Mouse (Mus musculus) heart, embryonic 15.5 days (tissue): ENCODE measurements around the gene Diexf. TPM values are rescaled to one million over a fixed set of nuclear protein-coding genes. Genes with fewer than 3 reads are reported as not detected.

Experiments used
- ATAC-seq: fragments of 200-750 bp; cut with Nextera tagmentation; replicated peaks from 2 replicates; pipeline ENCODE4 v1.8.0; 2017; ENCODE audit warnings: low read depth, moderate TSS enrichment; ENCODE audit not compliant: insufficient number of reproducible peaks, insufficient read depth, low FRiP score
- H3K27ac ChIP-seq: fragments of 300-500 bp; sonication (generic); 2 replicates; pipeline ENCODE4 v1.5.1; 2015; ENCODE audit warnings: mild to moderate bottlenecking, inconsistent platforms
- H3K27me3 ChIP-seq: fragments of 300-500 bp; sonication (generic); 2 replicates; pipeline ENCODE4 v1.6.1; 2015; ENCODE audit warnings: inconsistent platforms
- H3K36me3 ChIP-seq: fragments of 300-500 bp; sonication (generic); 2 replicates; pipeline ENCODE4 v1.6.1; 2015; ENCODE audit warnings: mild to moderate bottlenecking, inconsistent platforms
- H3K4me1 ChIP-seq: fragments of 300-500 bp; sonication (generic); replicated peaks from 2 replicates; pipeline ENCODE4 v1.6.1; 2015; ENCODE audit warnings: inconsistent platforms
- H3K4me2 ChIP-seq: fragments of 300-500 bp; sonication (generic); 2 replicates; pipeline ENCODE4 v1.6.1; 2015; ENCODE audit warnings: inconsistent platforms, mild to moderate bottlenecking, moderate library complexity
- H3K4me3 ChIP-seq: fragments of 300-500 bp; sonication (generic); 2 replicates; pipeline ENCODE4 v1.5.1; 2015; ENCODE audit warnings: mild to moderate bottlenecking, inconsistent platforms
- H3K9ac ChIP-seq: fragments of 300-500 bp; sonication (generic); 2 replicates; pipeline ENCODE4 v1.6.1; 2015; ENCODE audit warnings: mild to moderate bottlenecking, inconsistent platforms
- H3K9me3 ChIP-seq: fragments of 300-500 bp; sonication (generic); replicated peaks from 2 replicates; pipeline ENCODE4 v1.6.1; 2016; ENCODE audit warnings: inconsistent platforms
- WGBS: fragments of 180-500 bp; shearing (Covaris S2); methylation state at CpG from one replicate; pipeline ENCODE4 v1.1.7; 2015; ENCODE audit warnings: mixed read lengths; 5-methylcytosine and 5-hydroxymethylcytosine counted together
- polyA plus RNA-seq: library from polyadenylated mRNA; unstranded; fragments of >200 nt; fragmentation: Nextera tagmentation; extraction: Ambion mirVana; gene quantifications from 2 replicates; pipeline ENCODE4 v1.2.1, GENCODE M21; 2015

Gene Diexf
- polyA plus RNA-seq, 1 experiment from 2014 or later, result 3.8 TPM

- no peaks in the 10 kb centered on the region for H3K36me3 ChIP-seq
- H3K9ac ChIP-seq, result no peak overlapping the region
- WGBS, result 72% methylated on average over 5 of the region's 5 CpGs
- no peak for ATAC-seq
- no peak overlapping the region for H3K4me3 ChIP-seq
- no peaks in the 10 kb centered on the region for H3K9me3 ChIP-seq
- H3K4me1 ChIP-seq, result no peaks in the 10 kb centered on the region
- H3K27ac ChIP-seq, result no peak overlapping the region
- no peak overlapping the region for H3K4me2 ChIP-seq
- no peaks in the 10 kb centered on the region for H3K27me3 ChIP-seq
Measured at GRCm38 (mm10) chr1:193085541-193086020, 44.5 kb downstream of the Diexf start.

DNA sequence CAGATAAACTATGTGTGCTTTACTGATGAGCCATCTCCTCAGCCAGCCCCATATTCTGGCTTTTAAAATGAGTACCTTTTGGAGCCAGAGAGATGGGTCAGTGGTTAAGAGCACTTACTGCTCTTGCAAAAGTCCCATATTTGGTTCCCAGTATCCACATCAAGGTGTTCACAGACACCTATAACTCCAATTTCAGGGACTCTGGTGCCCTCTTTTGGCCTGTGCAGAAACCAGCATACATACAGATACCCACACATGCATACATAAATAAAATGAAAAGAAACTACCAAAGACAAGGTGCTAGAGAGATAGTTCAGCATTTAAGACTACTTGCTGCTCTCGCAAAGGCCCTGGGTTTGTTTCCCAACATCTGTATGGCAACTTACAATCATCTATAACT is 46.1 kb downstream of the Diexf start:
- 93% methylated on average over 1 of the region's 1 CpGs for WGBS
- H3K27ac ChIP-seq, result no peak overlapping the region

GRCm38 (mm10) chr1:193083051-193083450 is 47.0 kb downstream of the Diexf start:
- H3K27ac ChIP-seq, result no peak overlapping the region
- WGBS, result 83% methylated on average over 7 of the region's 7 CpGs
- no peaks in the 10 kb centered on the region for H3K36me3 ChIP-seq
- no peak for ATAC-seq
- H3K4me1 ChIP-seq, result no peaks in the 10 kb centered on the region
- no peak overlapping the region for H3K9ac ChIP-seq
- no peak overlapping the region for H3K4me3 ChIP-seq
- no peaks in the 10 kb centered on the region for H3K9me3 ChIP-seq
- H3K27me3 ChIP-seq, result no peaks in the 10 kb centered on the region
- H3K4me2 ChIP-seq, result no peak overlapping the region

More for the DNA sequence above, 46.1 kb downstream of the Diexf start:
- no peak overlapping the region for H3K9ac ChIP-seq
- ATAC-seq, result no peak
- H3K4me1 ChIP-seq, result no peaks in the 10 kb centered on the region
- H3K36me3 ChIP-seq, result no peaks in the 10 kb centered on the region
- H3K4me3 ChIP-seq, result no peak overlapping the region
- no peaks in the 10 kb centered on the region for H3K9me3 ChIP-seq
- H3K27me3 ChIP-seq, result no peaks in the 10 kb centered on the region
- no peak overlapping the region for H3K4me2 ChIP-seq

DNA sequence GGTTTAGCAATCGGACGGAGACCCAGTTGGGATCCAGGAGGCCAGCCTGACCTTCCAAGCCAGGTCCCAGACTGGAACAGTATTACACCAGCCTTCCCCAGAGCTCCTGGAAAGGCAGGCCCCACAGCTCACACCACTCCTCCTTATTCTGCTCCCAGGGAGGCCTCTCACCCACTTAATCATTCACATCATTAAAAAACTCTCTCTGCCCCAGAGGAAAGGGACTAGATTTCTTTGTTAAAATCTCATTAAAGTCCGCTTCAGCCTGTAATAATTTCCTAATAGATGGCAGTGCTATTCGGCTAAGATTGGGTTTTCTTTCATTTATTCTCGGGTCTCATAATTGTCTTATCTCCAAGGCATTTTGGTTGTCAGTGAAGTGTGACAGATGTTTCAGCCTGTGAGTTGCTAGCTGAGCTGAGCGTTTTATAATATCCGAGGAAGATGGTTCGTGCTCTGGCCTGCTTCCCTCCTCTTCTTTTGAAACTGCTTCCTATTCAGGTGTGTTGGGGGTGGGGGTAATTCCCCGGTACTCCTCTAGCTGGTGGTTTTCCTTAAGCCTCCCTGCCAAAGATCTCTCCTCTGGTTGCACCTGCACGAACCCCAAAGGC is 47.7 kb downstream of the Diexf start:
- no peaks in the 10 kb centered on the region for H3K27me3 ChIP-seq
- H3K4me3 ChIP-seq, result no peak overlapping the region
- 47% methylated on average over 10 of the region's 10 CpGs for WGBS
- no peaks in the 10 kb centered on the region for H3K4me1 ChIP-seq
- ATAC-seq, result no peak
- H3K9me3 ChIP-seq, result no peaks in the 10 kb centered on the region
- H3K27ac ChIP-seq, result no peak overlapping the region
- H3K36me3 ChIP-seq, result no peaks in the 10 kb centered on the region
- H3K4me2 ChIP-seq, result no peak overlapping the region
- H3K9ac ChIP-seq, result no peak overlapping the region

DNA sequence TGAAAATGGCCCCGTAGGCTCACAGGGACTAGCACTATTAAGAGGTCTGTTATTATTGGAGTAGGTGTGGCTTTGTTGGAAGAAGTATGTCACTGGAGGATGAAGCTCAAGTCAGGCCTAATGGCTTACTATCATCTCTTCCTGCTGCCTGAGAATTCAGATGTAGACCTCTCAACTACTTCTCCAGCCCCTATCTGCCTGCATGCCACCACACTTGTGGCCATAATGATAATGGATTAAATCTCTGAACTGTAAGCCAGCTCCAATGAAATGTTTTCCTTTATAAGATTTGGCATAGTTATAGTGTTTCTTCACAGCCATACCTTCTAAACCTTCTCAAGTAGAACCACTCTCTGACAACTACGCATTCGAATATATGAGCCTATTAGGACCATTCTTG is 67.5 kb downstream of the Diexf start:
- Histone ChIP-seq H3K27me3 (no peaks in the 10 kb centered on the region), H3K36me3 (no peaks in the 10 kb centered on the region), H3K4me1 (no peaks in the 10 kb centered on the region), H3K9ac (no peak overlapping the region), H3K4me2 (no peak overlapping the region), H3K4me3 (no peak overlapping the region), H3K9me3 (no peaks in the 10 kb centered on the region), H3K27ac (no peak overlapping the region)
- ATAC-seq, result no peak
- 86% methylated on average over 3 of the region's 3 CpGs for WGBS

GRCm38 (mm10) chr1:193060167-193060566 is 69.9 kb downstream of the Diexf start:
- no peaks in the 10 kb centered on the region for H3K36me3 ChIP-seq
- H3K4me3 ChIP-seq, result no peak overlapping the region
- no peak for ATAC-seq
- H3K27me3 ChIP-seq, result no peaks in the 10 kb centered on the region
- no peak overlapping the region for H3K4me2 ChIP-seq
- H3K4me1 ChIP-seq, result no peaks in the 10 kb centered on the region
- no peaks in the 10 kb centered on the region for H3K9me3 ChIP-seq
- no peak overlapping the region for H3K27ac ChIP-seq
- 65% methylated on average over 2 of the region's 2 CpGs for WGBS
- no peak overlapping the region for H3K9ac ChIP-seq

DNA sequence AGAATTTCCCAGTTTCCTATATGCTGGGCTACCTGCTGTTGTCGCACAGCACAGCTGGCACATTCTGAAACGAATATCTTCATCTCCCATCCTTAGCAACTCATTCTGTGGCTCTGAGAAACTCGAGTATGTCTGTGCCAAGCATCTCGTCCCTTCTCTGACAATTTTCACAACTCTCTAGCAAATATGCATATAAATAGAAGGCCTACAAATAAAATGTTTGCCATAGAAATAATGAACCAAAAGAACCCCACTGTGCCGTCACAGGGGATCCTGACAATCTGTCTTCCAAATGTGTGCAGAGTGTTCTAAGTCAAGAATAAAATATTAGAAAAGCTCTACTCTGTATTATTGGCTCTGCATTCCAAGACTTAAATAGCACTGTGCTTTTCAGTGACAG is 70.5 kb downstream of the Diexf start:
- Histone ChIP-seq H3K4me1 (no peaks in the 10 kb centered on the region), H3K9ac (no peak overlapping the region), H3K27ac (no peak overlapping the region), H3K4me3 (no peak overlapping the region), H3K4me2 (no peak overlapping the region), H3K36me3 (no peaks in the 10 kb centered on the region), H3K9me3 (no peaks in the 10 kb centered on the region), H3K27me3 (no peaks in the 10 kb centered on the region)
- 72% methylated on average over 5 of the region's 5 CpGs for WGBS
- no peak for ATAC-seq

DNA sequence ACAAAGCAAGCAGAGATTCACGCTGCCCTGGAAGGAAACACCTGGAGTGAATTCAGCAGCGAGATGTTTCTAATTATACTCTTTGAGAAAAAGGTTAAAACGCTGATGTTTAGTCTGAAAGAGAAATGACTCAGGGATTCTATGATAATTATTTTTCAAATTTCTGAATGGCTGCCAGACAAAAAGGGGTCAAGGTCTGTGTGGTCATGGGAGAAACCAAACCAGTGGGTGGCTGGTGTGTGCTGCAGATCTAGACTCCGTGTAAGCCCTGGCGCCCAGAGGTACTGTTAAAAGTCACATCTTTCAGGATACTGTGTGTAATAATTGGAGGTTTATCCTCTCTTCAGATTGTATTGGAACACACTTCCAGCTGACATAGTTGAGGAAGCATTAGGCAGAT is 75.7 kb downstream of the Diexf start:
- ATAC-seq, result no peak
- Histone ChIP-seq H3K4me1 (no peaks in the 10 kb centered on the region), H3K27ac (no peak overlapping the region), H3K27me3 (no peaks in the 10 kb centered on the region), H3K9ac (no peak overlapping the region), H3K4me3 (no peak overlapping the region), H3K36me3 (no peaks in the 10 kb centered on the region), H3K9me3 (no peaks in the 10 kb centered on the region), H3K4me2 (no peak overlapping the region)
- 70% methylated on average over 5 of the region's 5 CpGs for WGBS

GRCm38 (mm10) chr1:193053065-193053464 is 77.0 kb downstream of the Diexf start:
- no peak overlapping the region for H3K4me3 ChIP-seq
- no peak overlapping the region for H3K9ac ChIP-seq
- no peaks in the 10 kb centered on the region for H3K27me3 ChIP-seq
- H3K4me2 ChIP-seq, result no peak overlapping the region
- H3K27ac ChIP-seq, result no peak overlapping the region
- H3K4me1 ChIP-seq, result no peaks in the 10 kb centered on the region
- no peak for ATAC-seq
- H3K36me3 ChIP-seq, result no peaks in the 10 kb centered on the region
- whole genome bisulfite sequencing, result 63% methylated on average over 5 of the region's 5 CpGs
- no peaks in the 10 kb centered on the region for H3K9me3 ChIP-seq

DNA sequence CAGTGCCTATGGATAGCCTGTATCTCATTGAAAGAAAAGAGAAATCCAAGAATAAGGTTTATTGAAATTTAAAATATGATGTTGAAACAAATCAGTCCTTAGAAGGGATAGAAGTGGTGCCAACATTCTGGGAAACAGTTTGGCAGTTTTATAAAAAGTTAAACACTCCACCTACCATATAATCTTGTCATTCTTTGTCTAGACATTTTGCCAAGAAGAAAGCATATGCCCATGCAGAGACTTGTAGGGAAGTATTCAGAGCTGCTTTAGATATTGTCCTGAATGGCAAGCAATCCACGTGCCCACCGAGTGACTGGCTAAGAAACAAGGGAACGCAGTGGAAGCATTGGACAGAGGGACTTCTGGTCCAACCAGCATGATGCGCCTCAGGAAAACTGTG is 82.5 kb downstream of the Diexf start:
- no peak for ATAC-seq
- no peak overlapping the region for H3K4me3 ChIP-seq
- WGBS, result 86% methylated on average over 4 of the region's 4 CpGs

DNA sequence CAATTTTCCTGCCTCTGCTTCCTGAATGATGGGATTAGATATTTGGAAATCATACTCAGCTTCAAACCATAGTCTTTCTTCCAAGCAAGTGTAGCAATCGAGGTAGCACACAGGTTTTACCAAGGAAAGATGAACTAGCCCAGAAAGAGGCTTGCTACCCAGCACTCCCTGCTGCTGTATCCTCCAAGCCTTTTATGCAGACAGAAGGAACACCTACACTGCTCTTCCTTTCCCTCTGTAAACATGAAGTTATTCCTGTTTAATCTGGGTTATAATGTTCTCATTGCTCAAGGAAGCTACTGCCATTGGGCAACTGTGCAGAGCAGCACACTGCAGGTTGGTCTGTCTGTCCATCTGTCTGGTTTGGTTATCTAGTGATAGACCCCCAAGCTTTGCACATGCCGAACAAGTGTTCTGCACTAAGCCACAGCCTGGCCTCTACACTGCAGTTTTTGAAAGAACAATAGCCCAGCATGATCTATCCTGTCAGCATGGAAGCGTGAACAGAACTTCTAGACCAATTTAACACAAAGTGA is 87.2 kb downstream of the Diexf start:
- no peak for ATAC-seq
- Histone ChIP-seq H3K4me3 (no peak overlapping the region), H3K4me1 (no peaks in the 10 kb centered on the region), H3K4me2 (no peak overlapping the region), H3K9me3 (no peaks in the 10 kb centered on the region), H3K36me3 (no peaks in the 10 kb centered on the region), H3K27ac (no peak overlapping the region), H3K9ac (no peak overlapping the region), H3K27me3 (no peaks in the 10 kb centered on the region)
- 68% methylated on average over 3 of the region's 3 CpGs for WGBS

More for the DNA sequence above, 82.5 kb downstream of the Diexf start:
- H3K27ac ChIP-seq, result no peak overlapping the region
- H3K9me3 ChIP-seq, result no peaks in the 10 kb centered on the region
- H3K4me2 ChIP-seq, result no peak overlapping the region
- H3K36me3 ChIP-seq, result no peaks in the 10 kb centered on the region
- H3K9ac ChIP-seq, result no peak overlapping the region
- H3K4me1 ChIP-seq, result no peaks in the 10 kb centered on the region
- H3K27me3 ChIP-seq, result no peaks in the 10 kb centered on the region
